Mouse (Mus musculus): Measurements from ENCODE around the gene Crx.

The Crx gene

GRCm38 (mm10) chr7:15839578-15839977 is 40.2 kb downstream of the Crx start, which contains the start of gene Obox6:
TSS of gene Obox6 (minus strand) at chr7:15839678.
- no peak for DNase-seq
